Mouse (Mus musculus): ENCODE results near the gene Foxm1.

Foxm1 gene

GRCm38 (mm10) chr6:128362381-128363006 lies at the start of gene Foxm1, which contains the start of gene Rhno1:
Gene Foxm1 (plus strand): TSS chr6:128362967.
Gene Rhno1 (minus strand): TSS chr6:128362911.
- DNase-seq (ENCODE audit: low read depth, low spot score): peak; percentile 85

GRCm38 (mm10) chr6:128314796-128315195 lies 48.0 kb upstream of the Foxm1 start:
- no peak for DNase-seq (ENCODE audit: low read depth, low spot score)

GRCm38 (mm10) chr6:128315597-128315996 lies 47.2 kb upstream of the Foxm1 start:
- no peak for DNase-seq (ENCODE audit: low read depth, low spot score)

- peak; percentile 95 for DNase-seq (ENCODE audit: low read depth, low spot score)
Measured at GRCm38 (mm10) chr6:128318317-128318716, 44.5 kb upstream of the Foxm1 start.

- DNase-seq (ENCODE audit: low read depth, low spot score): peak; percentile 85
Measured at GRCm38 (mm10) chr6:128334397-128335124, 28.2 kb upstream of the Foxm1 start.

GRCm38 (mm10) chr6:128337467-128337866 lies 25.3 kb upstream of the Foxm1 start:
- no peak for DNase-seq (ENCODE audit: low read depth, low spot score)

GRCm38 (mm10) chr6:128338876-128339275 lies 23.9 kb upstream of the Foxm1 start:
- DNase-seq (ENCODE audit: low read depth, low spot score): peak; percentile 24

GRCm38 (mm10) chr6:128341956-128342723 lies 20.6 kb upstream of the Foxm1 start:
- DNase-seq (ENCODE audit: low read depth, low spot score): peak; percentile 61

GRCm38 (mm10) chr6:128345623-128346022 lies 17.1 kb upstream of the Foxm1 start:
- DNase-seq (ENCODE audit: low read depth, low spot score): no peak

- no peak for DNase-seq (ENCODE audit: low read depth, low spot score)
Measured at GRCm38 (mm10) chr6:128346782-128347181, 16.0 kb upstream of the Foxm1 start.

- no peak for DNase-seq (ENCODE audit: low read depth, low spot score)
Measured at GRCm38 (mm10) chr6:128349711-128350110, 13.1 kb upstream of the Foxm1 start.

GRCm38 (mm10) chr6:128354140-128354539 lies 8.6 kb upstream of the Foxm1 start:
- peak; percentile 69 for DNase-seq (ENCODE audit: low read depth, low spot score)

GRCm38 (mm10) chr6:128355201-128355681 lies 7.5 kb upstream of the Foxm1 start:
- peak; percentile 78 for DNase-seq (ENCODE audit: low read depth, low spot score)

GRCm38 (mm10) chr6:128355726-128356416 lies 6.9 kb upstream of the Foxm1 start, which contains the start of gene Tulp3:
Gene Tulp3 (minus strand): TSS chr6:128355851.
- DNase-seq (ENCODE audit: low read depth, low spot score): peak; percentile 98

- peak; percentile 83 for DNase-seq (ENCODE audit: low read depth, low spot score)
Measured at GRCm38 (mm10) chr6:128358999-128359398, 3.8 kb upstream of the Foxm1 start.

- no peak for DNase-seq (ENCODE audit: low read depth, low spot score)
Measured at GRCm38 (mm10) chr6:128361901-128362300, 866 bp upstream of the Foxm1 start.

GRCm38 (mm10) chr6:128363007-128363825 lies 449 bp downstream of the Foxm1 start:
- DNase-seq (ENCODE audit: low read depth, low spot score): peak; percentile 72

- peak; percentile 88 for DNase-seq (ENCODE audit: low read depth, low spot score)
Measured at GRCm38 (mm10) chr6:128364721-128365120, 2.0 kb downstream of the Foxm1 start.

GRCm38 (mm10) chr6:128366466-128366865 lies 3.7 kb downstream of the Foxm1 start:
- peak; percentile 67 for DNase-seq (ENCODE audit: low read depth, low spot score)

GRCm38 (mm10) chr6:128370040-128370439 lies 7.3 kb downstream of the Foxm1 start:
- no peak for DNase-seq (ENCODE audit: low read depth, low spot score)

GRCm38 (mm10) chr6:128375192-128375591 lies 12.4 kb downstream of the Foxm1 start, which contains the start of the genes Tex52 and Gm44596:
Gene Tex52 (plus strand): TSS chr6:128375456.
Gene Gm44596 (plus strand): TSS chr6:128375503.
- no peak for DNase-seq (ENCODE audit: low read depth, low spot score)

All from 3T3-L1 (cell line).